Mouse (Mus musculus) stomach, postnatal 0 days (tissue): ENCODE data around the gene Bahcc1.

Experiments used
- CTCF ChIP-seq: IDR thresholded peaks from 2 replicates; pipeline ENCODE4 v1.5.1; 2016; ENCODE audit warnings: antibody characterized with exemption, low read depth, mild to moderate bottlenecking, moderate library complexity
- EP300 ChIP-seq: optimal IDR thresholded peaks from 2 replicates; pipeline ENCODE3; 2016; ENCODE audit warnings: antibody characterized with exemption

DNA sequence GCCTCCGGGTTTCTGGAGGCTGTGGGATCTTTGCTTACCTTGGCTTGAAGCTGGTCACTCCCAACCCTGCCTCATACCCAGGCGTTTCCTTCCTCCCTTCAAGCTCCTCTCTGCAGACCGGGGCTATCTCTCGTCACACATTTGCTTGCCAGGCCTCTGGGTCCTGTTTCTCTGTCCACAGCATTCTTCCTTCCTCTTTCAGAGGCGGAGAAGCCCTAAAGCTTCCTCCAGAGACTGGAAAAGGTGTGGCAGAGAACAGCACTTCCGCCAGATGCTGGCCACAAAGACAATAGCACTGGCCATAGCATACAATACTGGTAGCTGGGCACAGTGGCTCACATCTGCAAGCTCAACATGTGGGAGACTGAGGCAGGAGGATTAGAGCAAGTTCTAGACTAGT, 13.8 kb upstream of the Bahcc1 start:
- TF ChIP-seq CTCF (no peak), EP300 (no peak)
